Mouse (Mus musculus): ENCODE results near the gene Fgf18.

DNA sequence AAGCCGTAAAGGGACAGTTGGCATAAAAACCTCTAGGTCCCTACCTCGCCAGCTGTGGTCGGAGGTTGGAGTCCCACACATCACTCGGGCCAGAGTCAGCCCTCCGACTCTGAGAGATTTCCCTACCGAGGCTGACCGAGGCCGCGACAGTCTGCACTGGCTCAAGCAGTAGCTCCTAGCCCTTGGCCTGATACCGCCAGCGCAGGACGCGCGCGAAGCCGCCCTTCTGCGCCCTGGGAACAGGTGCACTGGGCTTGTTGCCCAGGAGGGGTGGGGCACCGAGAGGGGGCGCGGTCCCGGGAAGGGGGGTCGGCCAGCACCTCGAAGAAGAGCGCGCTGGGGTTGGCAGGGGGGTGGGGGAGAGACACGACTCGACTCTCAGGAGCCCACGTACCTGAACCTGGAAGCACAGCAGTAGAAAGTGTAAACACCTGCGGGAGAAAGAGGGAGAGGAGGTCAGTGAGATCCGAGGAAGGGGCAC, 509 bp downstream of the Fgf18 start:
- TF ChIP-seq CTCF (IDR thresholded peaks at IDR 0.05; ENCODE audit: insufficient read depth, low read length), result no peak
- no peak for TF ChIP-seq POLR2A (IDR thresholded peaks at IDR 0.05; ENCODE audit: borderline replicate concordance, extremely low read depth, low read depth, low read length)
